Mouse (Mus musculus) thymus, postnatal 0 days (tissue): ENCODE data around the gene Pgap2. TPM values are rescaled to one million over a fixed set of nuclear protein-coding genes. Genes with fewer than 3 reads are reported as not detected.

Experiments used
- DNase-seq: peaks from one replicate; pipeline ENCODE4 v3.0.0-alpha.2; 2015; ENCODE audit warnings: low spot score
- polyA plus RNA-seq: library from polyadenylated mRNA; unstranded; fragments of >200 nt; fragmentation: Nextera tagmentation; extraction: Ambion mirVana; gene quantifications from 2 replicates; pipeline ENCODE4 v1.2.1, GENCODE M21; 2015

Gene Pgap2
- polyA plus RNA-seq, 1 experiment from 2014 or later: 54.3 TPM

DNA sequence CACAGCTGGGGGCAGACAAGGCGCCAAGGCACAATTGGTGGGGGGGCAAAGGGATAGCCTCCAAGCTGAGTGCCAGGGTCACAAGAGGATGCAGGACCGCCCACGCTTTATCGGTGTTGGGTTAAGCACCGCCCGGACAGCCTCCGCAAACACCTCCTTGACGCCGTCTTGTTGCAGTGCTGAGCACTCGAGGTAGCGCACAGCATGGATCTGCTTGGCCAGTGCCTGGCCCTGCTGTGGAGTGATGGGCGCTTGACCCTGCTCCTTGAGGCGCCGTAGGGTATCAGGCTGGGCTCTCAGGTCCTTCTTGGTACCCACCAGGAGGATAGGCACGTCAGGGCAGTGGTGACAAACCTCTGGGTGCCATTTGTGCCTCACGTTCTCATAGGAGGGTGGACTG, 29.6 kb downstream of the Pgap2 start:
- DNase-seq: no peak

DNA sequence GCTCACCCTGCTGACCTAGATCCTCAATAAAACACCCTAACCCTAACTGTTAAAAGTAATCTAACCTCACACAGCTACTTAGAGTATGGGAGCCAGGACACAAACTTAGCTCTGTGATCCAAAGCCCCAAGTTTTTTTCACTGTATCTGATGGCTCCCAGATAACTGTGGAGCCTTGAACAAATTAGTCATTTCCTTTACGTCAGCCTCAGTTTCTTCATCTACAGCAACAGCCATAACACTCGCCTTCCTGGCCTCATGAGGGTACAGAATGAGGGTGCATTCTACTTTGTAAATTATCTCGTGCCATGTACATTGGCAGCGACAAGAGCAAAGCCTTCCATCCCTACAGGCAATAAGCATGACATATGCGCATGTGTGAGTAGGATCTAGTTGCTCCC, 32.4 kb downstream of the Pgap2 start:
- no peak for DNase-seq

DNA sequence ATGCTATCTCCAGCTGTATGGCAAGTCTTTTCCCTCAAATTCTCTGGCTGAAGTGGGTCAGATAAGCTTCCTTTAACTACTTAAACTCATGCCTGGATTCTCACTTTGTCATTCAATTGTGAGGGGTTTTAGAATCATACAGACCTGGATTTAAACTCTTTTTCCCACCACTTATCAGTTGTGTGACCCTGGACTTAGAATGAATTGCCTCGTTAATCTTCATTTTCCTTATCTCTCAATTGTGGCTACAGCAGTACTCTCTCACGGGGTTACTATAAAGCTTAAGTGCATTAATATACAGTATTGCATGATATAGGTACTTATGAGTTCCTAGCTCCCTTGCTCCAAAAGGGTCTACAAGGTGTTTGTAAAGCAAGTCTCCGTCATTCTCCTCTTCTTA, 32.9 kb downstream of the Pgap2 start:
- DNase-seq: no peak

DNA sequence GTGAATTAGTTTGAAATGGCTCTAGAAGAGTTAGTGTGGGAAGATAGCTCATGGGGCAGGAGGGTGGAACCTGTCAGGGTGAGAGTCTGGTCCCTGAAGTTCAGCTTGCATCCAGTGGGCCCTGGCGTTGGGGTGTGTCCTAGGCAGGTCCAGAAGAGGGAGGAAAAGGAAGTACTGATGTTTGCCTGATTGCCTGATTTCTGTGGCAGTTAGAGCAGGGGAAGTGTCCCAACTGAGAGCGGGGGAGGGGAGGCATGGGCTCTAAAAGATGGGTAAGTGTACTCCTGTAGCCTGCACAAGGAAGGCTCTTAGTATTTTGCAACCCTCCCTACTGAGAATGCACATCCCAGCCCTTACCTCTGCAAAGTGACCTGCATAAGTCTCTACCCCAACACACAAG, 33.9 kb downstream of the Pgap2 start:
- peak; percentile 32 for DNase-seq

DNA sequence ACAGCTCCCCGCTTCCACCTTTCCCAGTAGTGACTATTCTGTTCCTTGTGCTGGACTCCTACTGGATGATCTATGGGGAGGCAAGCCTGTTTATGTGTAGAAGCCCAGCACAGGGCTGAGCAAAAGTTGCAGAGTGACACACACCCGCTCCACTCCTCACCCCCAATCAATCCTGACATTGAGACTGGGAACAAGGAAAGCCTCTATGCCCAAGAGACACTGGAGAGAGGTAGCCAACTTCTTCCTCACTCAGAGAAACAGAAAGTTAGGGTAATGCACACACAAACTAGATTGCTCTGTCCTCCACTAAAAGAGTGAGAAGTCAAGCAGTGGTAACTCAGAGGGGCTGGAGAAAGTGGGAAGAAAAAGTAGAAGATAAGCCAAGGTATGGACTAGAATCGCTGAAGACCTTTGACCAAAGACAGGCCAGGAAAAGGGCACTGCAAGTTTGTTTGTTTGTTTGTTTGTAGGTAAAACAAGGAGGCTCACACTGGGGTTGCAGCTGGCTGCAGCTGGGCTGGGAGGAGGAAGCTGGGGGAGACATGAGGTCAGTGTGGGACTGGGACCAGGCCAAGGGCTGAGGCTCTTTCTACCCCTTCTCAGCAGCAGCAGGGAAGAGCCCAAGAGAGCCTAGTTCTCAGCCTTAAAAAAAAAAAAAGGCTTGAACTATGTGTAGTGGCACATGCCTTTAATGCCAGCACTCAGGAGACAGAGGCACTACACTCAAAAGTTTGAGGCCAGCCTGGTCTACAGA, 35.0 kb downstream of the Pgap2 start:
- DNase-seq: no peak

DNA sequence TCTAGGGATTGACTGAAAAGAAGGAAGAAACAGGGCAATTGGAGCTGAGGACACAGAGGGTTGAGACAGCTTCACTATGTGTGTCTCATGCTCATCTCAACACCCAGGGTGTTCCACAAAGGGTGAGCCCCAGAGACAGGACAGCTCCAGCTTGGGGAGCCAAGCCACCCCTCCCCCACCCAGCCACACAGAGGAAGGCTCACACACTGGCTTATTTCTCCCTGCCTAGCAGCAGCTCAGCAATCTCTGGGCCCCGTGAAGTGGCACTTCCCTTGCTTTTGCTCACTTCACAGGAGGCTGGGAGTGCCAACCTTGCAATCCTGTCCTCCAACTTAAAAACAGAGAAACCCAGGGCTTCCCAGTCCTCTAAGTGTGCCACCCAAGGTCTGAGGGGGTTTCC, 35.8 kb downstream of the Pgap2 start:
- peak; percentile 44 for DNase-seq

DNA sequence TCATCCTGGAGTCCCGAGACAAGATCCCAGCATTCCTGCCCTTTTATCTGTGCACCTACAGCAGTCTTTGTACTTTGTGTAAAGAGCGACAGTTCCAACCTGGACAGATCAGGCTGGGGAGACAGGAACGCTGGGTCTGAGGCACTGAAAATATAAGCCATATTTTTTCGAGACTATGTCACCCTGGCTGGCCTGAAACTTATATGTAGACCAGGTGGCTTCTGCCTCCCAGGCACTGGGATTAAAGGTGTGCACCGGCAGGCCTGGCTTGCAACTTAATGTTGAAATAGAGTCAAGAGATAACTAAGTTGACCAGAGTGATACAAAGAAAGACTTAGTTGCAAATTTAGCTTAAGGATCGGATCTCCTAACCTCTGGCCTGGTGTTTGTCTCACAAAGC, 36.3 kb downstream of the Pgap2 start:
- DNase-seq: no peak

DNA sequence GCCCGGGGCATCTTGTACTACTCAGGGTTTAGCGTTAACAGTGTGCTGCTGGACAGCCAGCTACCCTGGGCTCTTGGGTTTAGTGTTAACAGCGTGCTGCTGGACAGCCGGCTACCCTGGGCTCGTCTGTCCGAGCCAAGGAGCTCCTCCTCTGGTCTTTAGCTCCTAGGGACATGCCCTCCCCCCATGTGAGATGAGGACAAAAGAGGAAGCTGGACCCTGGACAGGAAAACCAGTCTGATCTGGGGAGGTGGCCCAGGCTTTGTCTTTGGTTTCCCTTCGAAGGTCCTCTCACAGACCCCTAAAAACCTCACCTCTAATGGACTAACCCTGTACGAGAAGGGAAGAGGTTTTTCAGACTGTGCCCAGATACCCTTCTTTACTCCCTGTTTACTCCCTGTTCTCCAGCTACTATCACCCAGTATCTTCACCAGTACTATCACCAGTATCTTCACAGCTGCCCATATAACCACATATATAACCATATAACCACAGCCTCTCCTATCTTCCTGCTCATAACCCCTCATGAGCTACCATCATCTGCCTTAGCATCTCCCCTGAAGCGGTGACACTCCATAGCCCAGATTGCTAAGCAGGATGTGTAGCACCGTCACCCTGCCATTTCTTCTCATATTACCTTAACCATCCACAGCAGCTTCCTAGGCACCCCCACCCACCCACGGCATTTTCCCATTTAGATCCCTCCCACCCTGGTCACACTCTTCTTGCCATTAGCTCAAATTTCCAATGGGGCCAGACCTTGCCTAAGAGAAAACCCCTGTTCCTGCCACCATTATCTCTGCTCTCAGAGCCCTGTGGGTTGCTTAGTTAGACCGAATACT, 37.2 kb downstream of the Pgap2 start:
- DNase-seq: no peak

DNA sequence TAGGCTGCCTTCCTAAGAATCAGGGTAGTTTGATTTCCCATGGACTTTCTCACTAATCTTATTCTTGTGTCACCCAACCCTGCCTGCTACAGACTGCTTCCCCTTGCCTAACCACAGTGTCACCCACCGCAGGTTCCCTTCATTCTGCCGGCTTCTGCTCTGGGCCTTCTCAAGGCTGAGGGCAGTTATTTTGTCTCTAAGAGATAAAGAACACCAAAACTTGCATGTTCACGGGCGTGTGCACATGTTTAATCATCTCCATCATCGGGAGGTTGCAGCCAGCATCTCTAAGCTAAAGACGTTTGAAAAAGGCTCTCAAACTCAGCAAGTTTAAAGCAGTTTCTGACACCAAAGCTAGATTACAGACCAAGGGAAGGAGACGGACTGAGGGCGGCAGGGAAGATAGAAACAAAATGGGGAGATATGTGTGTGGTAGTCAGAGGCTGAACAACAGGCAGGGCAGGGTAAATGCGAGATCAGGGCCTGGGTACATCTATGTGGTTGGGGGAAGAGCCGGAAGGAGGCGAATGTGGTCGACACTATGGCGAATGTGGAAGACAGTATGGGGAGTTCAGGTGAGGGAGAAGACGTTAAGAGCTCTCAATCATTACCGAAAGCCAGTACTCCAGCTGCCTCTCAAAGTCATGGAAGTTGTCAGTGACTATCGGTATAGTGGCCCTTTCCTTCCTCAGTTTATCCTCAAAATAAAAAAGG, 38.8 kb downstream of the Pgap2 start:
- DNase-seq: peak; percentile 53

DNA sequence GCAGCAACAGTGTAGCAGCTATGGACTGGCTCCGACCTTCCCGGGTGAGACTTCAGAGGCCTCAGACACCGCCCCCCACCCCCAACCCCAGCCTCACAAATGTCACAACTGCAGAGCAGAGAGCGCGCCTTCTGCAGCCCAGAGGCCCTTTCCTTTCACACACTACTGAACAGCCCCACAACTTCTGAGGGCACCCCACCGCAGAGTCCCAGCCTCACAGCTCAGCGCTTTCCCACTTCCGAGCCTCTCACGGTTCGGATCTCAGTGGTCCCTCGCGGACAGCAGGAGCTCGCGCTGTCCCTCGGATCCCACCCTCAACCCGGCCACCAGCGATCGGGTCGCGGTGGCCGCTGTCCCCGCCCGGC, 39.5 kb downstream of the Pgap2 start:
- peak; percentile 80 for DNase-seq

DNA sequence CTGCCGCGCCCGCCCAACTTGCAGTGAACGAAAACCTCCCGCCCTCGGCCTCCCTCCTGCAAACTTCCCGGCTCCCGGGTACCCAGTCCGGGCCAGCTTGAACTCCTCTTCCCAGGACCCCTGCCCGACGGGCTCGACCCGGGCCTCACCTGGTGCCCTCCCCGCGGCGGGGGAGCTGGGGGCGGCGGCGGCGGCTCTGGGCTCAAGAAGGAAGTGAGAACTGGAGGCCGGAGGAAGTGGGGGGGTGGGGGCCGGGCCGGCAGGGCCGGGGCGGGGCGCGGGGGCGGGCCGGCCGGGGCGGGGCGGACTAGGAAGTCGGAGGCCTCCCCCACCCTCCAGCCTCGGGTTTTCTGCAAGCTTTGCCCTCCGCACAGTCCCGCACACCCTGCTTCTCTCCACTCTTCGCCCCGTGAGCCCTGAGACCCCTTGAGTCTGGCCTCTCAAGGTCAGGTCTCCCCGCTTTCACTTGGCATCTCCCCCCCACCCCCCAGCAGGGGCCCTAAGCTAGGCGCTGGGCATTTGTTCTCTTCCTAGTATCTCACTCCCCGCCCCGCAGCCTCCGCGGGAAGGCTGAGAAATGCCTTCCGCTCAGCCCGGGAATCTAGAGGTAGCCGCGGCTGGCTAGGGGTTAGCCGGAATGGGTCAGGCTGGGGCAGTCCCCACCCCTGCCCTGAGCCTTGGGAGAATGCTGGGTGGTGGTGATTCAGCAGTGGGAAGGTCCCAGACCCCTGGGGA, 40.1 kb downstream of the Pgap2 start:
- DNase-seq: peak; percentile 75

DNA sequence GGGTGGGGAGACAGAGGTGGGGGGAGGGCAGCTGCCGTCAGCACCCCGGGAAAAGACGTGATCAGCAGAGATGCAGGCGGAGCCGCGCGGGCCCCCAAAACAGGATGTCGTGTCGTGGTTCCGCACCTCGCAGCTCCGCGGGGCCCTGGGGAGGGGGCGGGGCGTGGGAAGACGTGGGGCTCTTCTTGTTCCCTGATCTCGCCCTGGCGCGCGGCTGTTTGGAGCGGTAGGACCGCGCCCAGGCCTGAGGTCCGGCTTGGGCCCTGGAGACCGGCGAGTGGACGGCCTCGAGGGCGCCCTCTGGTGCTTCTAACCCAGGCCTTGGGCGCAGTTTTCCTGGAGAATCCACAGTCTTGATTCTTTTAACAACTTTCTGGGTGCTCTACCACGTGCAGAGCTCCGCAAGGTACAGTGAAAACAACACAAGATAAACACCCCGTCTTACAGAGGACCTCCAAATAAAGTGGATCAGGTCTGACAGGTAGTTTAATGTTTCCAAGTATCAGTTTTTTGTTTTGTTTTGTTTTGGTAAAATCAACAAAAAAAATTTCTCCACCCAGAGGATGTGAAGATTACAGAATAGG, 40.7 kb downstream of the Pgap2 start:
- peak; percentile 94 for DNase-seq

DNA sequence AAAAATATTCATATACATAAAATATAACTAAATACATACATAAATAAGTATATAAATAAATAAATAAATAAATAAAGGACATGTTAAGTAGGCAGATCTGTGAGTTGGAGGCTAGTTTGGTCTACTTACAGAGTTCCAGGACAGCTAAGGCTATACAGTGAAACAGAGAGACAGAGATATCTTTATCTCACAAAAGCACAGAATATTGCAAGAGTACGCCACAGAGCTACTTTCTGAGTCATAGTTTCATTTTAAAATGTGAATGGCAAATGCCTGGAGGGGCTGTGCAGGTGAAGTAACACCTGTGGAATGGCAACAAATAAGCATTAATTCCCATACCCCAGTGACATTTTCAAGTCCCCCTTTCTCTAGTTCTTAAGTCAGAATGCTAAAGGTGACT, 43.6 kb downstream of the Pgap2 start:
- DNase-seq: no peak

DNA sequence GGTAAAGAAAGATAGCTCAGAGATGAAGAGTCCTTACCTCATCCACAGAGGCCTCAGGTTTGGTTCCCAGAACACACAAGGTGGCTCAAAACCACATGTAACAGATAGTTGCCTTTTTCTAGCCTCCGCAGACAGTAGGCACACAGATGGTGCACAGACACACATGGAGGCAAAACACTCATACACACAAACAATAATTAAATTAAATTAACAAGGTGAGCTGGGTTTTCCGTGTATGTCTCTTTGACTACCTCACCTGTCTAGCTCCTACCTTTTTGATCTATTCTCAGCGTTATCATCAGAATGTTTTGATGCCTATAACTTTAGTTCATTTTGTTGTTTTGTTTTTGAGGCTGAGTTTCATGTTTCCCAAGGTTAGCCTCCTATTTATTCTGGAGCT, 45.9 kb downstream of the Pgap2 start, which contains the start of gene Rhog:
Gene Rhog, minus strand, starts transcription at position 101 of the 400 bp plus-strand sequence.
- DNase-seq: no peak

DNA sequence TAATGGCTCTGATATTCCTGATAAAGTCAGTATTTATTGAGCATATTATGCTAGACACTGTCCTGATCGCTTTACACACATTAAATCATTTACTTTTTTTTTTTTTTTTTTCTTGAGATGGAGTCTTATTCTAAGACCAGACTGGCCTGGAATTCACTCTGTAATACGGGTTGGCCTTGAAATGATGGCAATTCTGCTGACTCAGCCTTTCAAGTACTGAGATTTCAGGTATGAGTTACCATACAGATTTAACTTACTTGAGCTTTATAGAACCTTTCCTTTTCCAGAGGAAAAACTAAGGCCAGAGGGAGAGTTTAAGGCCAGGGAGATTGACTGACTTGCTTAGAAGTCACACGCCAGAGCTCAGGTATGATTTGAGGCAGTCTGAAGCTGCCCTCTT, 46.6 kb downstream of the Pgap2 start:
- DNase-seq: no peak

DNA sequence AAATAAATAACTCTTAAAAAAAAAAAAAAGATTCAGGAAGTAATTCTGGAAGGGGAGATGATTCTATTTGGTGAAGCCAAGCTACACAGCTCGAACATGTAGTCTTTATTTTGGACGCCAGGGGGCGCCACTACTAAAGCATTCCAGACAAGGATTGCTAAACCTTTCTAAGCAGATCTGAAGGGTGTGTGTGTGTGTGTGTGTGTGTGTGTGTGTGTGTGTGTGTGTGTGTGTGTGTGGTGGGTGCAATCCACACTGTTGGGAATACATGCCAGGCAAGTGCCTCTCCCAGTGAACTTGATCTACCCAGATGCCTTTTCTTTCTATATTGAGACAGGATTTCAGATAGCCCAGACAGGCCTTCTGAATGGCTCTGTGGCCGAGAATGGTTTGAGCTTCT, 48.2 kb downstream of the Pgap2 start:
- peak; percentile 79 for DNase-seq

DNA sequence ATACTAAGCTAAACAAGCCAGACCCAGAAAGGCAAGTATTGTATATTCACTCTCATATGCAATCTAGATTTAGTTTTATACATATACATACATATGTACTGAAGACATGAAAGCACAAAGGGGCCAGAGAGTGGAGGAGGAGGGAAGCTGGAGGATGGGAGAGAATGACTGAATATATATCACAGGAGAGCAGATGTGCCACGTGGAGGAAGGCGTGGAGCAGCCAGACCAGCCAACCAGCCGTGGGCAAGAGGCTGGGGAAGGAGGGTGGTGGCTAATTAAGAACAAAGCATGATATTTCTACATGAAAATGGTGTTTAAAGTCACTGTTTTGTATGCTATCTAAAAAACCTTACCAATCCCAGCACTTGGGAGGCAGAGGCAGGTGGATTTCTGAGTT, 48.7 kb downstream of the Pgap2 start:
- no peak for DNase-seq

DNA sequence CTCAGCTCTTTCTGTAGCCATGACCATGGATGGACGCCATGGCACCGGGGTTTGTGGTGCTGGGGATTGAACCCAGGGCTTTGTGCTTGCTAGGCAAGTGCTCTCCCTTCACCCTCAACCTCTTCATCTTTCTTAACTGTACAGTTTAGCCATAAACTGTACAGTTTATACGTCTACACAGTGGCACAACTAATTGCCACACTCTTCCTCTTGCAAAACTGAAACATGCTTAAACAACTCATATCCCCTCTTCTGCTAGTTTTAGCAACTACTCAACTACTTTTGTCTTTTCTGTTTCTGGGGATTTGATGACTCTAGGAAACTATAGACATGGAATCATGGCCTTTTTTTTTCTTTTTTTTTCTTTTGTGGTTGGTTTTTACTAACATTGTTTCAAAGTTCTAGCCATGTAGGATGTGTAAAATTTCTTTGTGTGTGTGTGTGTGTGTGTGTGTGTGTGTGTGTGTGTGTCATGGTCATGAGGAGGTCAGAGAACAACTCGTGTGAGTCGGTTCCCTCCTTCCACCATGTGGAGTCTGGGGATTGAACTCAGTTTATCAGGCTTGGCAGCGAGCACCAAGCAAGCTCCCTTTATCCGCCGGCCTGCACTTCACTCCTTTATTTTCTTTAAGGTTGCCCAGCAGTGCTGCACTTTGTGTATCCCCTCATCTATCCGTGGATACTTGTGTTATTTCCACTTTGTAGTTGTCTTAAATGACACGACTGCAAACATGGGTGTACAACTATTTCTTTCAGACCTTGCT, 49.9 kb downstream of the Pgap2 start:
- no peak for DNase-seq

DNA sequence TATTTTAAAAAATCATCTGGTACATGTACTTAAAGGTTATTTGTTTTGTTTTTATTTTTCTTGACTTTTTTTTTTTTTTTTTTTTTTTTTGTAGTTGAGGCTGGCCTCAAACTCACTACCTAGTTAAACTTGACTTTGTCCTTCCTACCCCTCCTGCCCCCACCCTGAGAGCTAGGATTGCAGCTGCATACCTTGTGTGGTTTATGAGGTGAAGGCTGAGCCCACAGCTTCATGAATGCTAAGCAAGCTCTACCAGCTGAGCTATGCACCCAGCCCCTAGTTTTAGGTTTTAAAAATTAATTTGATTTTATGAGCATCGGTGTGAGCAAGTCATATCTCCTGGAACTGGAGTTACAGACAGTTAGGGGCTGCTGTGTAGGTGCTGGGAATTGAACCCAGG, 50.5 kb downstream of the Pgap2 start:
- peak; percentile 79 for DNase-seq

DNA sequence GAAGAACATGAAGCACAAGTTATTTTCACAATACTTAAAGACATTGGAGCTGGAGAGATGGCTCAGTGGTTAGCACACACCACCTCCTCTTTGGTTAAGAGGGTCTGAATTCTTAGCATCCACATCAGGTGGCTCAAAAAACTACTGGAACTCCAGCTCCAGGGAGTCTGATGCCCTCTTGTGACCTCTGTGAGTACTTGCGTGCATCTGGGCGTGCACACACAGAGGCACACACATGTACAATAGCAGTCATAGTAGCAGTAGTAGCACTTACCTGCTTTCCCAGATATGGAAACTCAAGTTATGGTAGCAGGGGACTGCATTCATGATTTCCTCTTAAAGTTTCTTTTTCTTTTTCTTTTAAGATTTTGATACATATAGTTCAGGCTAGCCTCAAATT, 53.0 kb downstream of the Pgap2 start:
- DNase-seq: peak; percentile 29
